Mouse (Mus musculus): Measurements from ENCODE around the gene Gdf10. TPM values are rescaled to one million over a fixed set of nuclear protein-coding genes. Genes with fewer than 3 reads are reported as not detected.

Gene Gdf10
- polyA plus RNA-seq (2021; fragmentation: Nextera tagmentation) = 1.6 and 1.8 TPM in 2 replicates
- long read RNA-seq, experiment 1, full-length matches to known transcripts = 3 of 5 reads
- long read RNA-seq, experiment 1, partial matches to known transcripts = 2 of 5 reads
- long read RNA-seq, experiment 1, other reads (novel, unspliced or antisense) = 0 of 5 reads
- long read RNA-seq, experiment 2, full-length matches to known transcripts = 2 of 2 reads
- long read RNA-seq, experiment 2, partial matches to known transcripts = 0 of 2 reads
- long read RNA-seq, experiment 2, other reads (novel, unspliced or antisense) = 0 of 2 reads

DNA sequence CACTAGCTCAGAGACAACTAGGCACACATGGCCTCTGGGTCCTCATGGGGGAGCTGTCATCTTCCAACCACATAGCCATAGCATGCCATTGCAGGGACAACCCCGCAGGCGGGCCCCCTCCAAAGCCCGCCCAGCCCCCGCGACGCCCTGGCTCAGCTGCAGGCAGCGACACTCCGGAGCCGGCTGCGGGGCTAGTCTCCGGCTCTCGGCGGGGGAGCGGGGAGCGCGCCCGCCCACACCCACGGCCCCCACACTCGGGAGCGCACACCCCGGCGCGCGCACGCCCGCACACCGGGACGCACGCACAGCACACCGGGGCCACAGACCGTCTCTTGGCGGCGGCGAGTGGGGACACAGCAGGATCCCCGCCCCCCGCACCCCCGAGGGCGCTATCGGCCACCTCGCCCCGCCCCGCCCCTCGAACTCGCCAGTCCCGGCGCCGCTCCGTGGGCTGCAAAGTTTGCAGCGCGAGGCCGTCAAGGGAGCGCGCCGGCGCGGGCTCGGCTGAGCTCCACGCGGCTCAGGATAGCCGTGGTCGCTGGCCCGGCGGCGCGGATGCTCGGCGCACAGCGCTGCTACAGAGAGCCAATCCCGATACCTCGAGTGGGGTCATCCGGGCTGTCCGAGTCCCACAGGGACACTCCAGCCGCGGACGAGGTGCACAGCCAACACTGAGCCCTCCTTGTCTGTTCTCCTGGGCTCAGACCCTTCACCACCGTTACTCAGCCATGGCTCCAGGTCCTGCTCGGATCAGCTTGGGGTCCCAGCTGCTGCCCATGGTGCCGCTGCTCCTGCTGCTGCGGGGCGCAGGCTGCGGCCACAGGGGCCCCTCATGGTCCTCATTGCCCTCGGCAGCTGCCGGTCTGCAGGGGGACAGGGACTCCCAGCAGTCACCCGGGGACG, at the start of gene Gdf10:
Gene Gdf10 (plus strand): TSS at position 420 of the 903 bp plus-strand sequence.

DNA sequence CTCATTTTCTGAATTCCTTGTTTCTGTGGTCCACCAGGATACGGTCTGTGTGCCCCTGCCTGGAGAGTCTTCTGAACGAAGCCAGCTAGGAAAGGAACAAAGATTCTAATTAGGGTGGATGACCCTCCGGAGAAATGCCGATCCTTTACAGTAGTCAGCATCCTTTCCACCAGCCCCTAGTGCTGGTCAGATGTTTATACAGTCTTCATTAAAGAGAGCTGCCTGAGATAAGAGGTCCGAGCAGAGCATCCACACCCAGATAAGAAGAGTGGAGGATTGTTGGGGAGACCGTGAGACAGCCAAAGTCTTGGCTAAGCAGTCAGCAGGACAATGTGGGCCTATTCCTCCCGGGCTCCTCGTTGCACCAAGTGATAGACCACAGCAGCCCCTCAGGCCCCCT, 17.4 kb downstream of the Gdf10 start, which contains the start of gene Gdf2:
Gene Gdf2 (plus strand): TSS at position 301 of the 400 bp plus-strand sequence.

DNA sequence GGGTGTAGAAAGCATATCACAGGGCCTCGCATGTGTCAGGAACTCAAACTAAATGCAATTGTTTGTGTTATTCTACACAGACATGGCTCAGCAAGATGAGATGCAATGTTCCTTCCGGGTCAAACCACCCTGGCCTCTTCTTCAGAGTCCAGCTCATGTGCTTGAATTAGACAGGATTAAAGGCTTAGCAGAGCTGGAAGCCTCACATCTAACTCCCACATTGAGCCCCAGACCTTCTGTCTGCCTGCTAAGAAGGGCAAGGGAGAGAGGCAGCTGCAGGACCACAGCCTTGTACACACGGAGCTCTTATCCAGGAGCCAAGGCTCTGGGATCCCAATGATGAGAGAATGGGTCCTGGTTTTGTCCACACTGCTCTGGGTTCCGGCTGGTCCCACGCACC, 30.4 kb downstream of the Gdf10 start, which contains the start of gene Rbp3:
Gene Rbp3 (plus strand): TSS at position 243 of the 400 bp plus-strand sequence.

DNA sequence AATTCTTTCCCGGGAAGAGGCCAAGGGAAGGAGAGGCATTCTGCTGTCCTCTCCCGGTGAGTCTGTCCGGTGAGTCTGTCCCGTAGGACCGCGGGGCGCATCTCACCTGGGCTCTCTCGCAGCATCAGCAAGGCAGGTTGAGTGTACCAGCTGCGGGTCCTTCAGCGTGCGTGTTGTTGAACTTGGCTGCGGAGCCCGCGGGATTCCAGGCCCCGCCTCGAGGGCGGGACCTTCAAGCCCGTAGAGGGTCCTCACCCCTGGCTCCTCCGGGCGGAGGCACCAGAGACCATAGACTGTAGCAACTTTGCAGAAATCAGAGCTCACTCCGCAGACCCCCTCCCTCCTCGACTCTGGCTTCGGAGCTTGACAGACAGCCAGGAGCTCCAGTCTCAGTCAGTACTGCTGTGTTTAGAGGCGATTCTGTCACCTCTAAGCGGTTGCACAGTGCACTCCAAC, 55.2 kb downstream of the Gdf10 start, which contains the start of gene Zfp488:
Gene Zfp488 (minus strand): TSS at position 161 of the 456 bp plus-strand sequence.

Other genes with a start within 250 kb of the Gdf10 start
- not detected in 2 replicates for gene Gdf2, start 17.5 kb downstream of the Gdf10 start, polyA plus RNA-seq (2021; fragmentation: Nextera tagmentation)
- not detected in 2 replicates for gene Rbp3, start 30.4 kb downstream of the Gdf10 start, polyA plus RNA-seq (2021; fragmentation: Nextera tagmentation)
- 0.80 and 1.7 TPM in 2 replicates for gene Zfp488, start 55.2 kb downstream of the Gdf10 start, polyA plus RNA-seq (2021; fragmentation: Nextera tagmentation)
- not detected in 2 replicates for gene Gm30083, start 91.6 kb downstream of the Gdf10 start, polyA plus RNA-seq (2021; fragmentation: Nextera tagmentation)
- not detected in 2 replicates for gene Gm5460, start 93.2 kb downstream of the Gdf10 start, polyA plus RNA-seq (2021; fragmentation: Nextera tagmentation)
- not detected in 2 replicates for gene Antxrl, start 129.1 kb downstream of the Gdf10 start, polyA plus RNA-seq (2021; fragmentation: Nextera tagmentation)
- 0.45 and 0.92 TPM in 2 replicates for gene Anxa8, start 162.4 kb downstream of the Gdf10 start, polyA plus RNA-seq (2021; fragmentation: Nextera tagmentation)
- gene A630023A22Rik, start 179.2 kb downstream of the Gdf10 start, polyA plus RNA-seq (2021; fragmentation: Nextera tagmentation) = not detected in 2 replicates
- not detected in 2 replicates for gene Npy4r, start 228.9 kb downstream of the Gdf10 start, polyA plus RNA-seq (2021; fragmentation: Nextera tagmentation)